Mouse (Mus musculus): ENCODE data around the gene Slc26a10. TPM values are rescaled to one million over a fixed set of nuclear protein-coding genes. Genes with fewer than 3 reads are reported as not detected.

Slc26a10 gene
- total RNA-seq (2021): 1 to 10 TPM; 3.8 TPM
- long read RNA-seq, experiment 1: 0 reads
- long read RNA-seq, experiment 2: 0 reads

DNA sequence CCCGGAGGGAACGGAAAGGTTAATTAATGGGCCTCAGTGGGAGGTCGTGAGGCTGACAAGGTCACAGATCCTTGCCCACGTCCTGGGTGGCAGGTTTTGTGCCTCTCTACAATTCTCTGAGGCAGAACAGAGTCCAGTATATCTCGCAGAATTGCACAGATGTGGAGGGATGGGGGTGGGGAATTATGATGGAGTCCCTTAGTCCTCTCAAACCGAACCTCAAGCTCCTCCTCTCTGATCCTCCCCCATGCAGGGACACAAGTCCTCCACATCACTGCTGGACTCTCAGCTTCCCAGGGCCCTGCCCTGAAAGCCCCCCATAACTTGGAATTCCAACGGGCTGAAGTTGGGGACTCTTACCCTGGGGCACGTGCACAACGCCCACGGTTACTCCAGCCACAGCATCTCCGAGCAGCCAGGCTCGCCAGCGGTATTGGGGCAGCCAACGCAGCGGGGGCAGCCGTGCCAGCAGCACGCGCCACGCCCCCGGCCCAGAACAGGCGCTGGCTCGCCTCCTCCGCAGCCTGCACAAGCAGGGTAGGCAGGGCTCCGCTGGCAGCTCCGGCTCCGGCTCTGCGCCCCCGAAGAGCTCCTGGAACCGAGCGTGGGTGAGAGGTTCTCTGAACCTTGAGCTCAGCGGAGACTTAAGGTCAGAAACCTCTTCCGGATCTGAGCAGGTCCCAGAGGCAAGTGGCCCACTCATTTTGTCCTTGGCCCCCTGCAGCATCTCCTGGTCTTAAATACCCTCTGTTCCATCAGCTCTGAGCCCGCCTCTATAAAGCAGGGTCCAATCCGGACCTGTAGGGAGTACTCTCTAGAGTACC lies at the start of gene Slc26a10:
Slc26a10 (minus strand) TSS at position 775 of the 824 bp plus-strand sequence.
- H3K27ac ChIP-seq: peak within 1 kb of the TSS; percentile 65
- peak; percentile 59 to 70 for DNase-seq (ENCODE audit: extremely low spot score in 1 of 2, low spot score in 2 of 2)
- intact Hi-C loops (cut with DNase I): no loop called here
- no peak for TF ChIP-seq CTCF (IDR thresholded peaks at IDR 0.05)
- peak within 1 kb of the TSS; percentile 19 for H3K4me3 ChIP-seq

- no peak overlapping the region for H3K4me3 ChIP-seq
- peak; percentile 93 for TF ChIP-seq CTCF (IDR thresholded peaks at IDR 0.05)
- DNase-seq (ENCODE audit: extremely low spot score in 1 of 2, low spot score in 2 of 2): no peak
- intact Hi-C loops (cut with DNase I): loop anchor here (2.0 kb wide), 1 partner anchor 52 kb away; no protein-coding TSS in a partner anchor
- peak overlapping the region; percentile 47; the same call in 1 of the 2 replicates for H3K27ac ChIP-seq
Observed at GRCm38 (mm10) chr10:127228897-127229296, 48.5 kb upstream of the Slc26a10 start.

DNA sequence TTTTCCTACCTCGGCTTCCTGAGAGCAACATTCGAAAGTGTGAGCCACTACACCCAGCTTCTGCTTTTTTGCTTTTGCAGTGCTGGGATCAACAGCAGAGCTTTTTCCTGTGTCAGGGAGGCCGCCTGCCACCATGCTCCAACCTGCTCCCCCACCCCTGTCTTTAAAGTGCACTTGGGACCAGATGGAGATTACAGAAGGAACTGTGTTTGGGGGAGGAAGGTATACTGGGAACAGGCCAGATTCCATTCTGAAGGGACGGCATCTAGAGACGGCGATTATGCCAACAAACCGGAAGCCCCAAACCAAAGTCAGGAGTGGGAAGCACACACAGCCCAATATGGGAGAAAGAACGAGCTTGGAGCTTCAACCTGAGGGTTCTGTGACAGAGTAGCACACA lies 46.7 kb upstream of the Slc26a10 start:
- no peak for DNase-seq (ENCODE audit: extremely low spot score in 1 of 2, low spot score in 2 of 2)
- Histone ChIP-seq H3K4me3 (no peak overlapping the region), H3K27ac (peak overlapping the region; percentile 33)
- no peak for TF ChIP-seq CTCF (IDR thresholded peaks at IDR 0.05)
- intact Hi-C loops (cut with DNase I): loop anchor here (2.0 kb wide), 2 partner anchors 16 to 38 kb away; partner anchors contain the start of gene Pip4k2c

DNA sequence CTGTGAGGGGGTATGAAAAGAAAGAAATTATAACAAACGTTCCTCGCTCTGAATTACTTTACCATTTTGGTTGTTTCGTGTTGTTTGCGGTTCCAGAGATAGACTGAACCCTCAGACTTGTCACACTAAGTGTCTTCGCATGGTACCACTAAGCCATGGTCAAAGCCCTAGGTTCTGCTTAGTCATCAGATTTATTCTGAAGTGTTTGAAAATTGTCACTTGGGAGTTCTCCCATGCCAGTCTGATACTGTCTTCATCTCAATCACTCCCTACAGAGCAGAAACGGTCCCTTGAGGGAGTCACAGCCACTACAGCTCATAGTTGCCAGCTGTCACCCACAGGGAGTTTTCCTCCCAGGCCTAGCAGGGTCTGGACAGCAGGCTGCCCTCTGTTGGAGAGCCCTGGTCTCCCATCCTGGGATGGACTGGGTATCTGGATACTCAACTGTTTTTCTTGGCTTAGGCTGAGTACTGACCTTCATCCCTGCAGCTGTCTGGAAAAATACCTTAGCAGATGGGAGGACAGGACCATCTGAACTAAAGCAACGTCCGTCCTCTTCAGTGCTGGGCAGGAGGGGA lies 46.0 kb upstream of the Slc26a10 start:
- Histone ChIP-seq H3K4me3 (no peak overlapping the region), H3K27ac (peak overlapping the region; percentile 33)
- peak; percentile 46 for TF ChIP-seq CTCF (IDR thresholded peaks at IDR 0.05)
- DNase-seq (ENCODE audit: extremely low spot score in 1 of 2, low spot score in 2 of 2): no peak
- intact Hi-C loops (cut with DNase I): loop anchor here (1.0 to 2.0 kb wide), 3 partner anchors 16 to 104 kb away; partner anchors contain the start of gene Pip4k2c

DNA sequence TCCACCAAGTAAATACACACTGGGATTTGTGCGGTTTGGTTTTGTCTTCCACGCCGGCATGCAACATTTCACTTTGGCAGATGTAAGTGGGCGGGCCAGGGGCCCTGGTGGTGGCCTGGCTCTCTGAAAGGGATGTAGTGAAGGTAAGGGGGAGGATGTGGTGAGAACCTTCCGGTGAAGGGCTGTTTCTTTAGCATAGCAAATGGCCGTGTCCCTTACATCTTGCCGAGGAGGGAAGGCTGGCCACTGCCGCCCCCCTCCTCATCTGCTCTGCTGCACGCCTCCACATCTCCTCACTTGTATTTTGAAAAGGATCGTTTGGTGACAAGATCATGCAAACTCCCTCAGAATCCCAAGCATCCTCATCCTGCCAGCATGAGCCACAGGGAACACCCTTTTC lies 45.3 kb upstream of the Slc26a10 start:
- intact Hi-C loops (cut with DNase I): loop anchor here (1.0 to 2.0 kb wide), 3 partner anchors 15 to 103 kb away; partner anchors contain the start of gene Pip4k2c
- Histone ChIP-seq H3K4me3 (no peak overlapping the region), H3K27ac (peak overlapping the region; percentile 49; the same call in 1 of the 2 replicates)
- no peak; the same call in 1 of the 2 replicates for TF ChIP-seq CTCF (IDR thresholded peaks at IDR 0.05)
- peak in 1 of 2 experiments; percentile 59 for DNase-seq (ENCODE audit: extremely low spot score in 1 of 2, low spot score in 2 of 2)

DNA sequence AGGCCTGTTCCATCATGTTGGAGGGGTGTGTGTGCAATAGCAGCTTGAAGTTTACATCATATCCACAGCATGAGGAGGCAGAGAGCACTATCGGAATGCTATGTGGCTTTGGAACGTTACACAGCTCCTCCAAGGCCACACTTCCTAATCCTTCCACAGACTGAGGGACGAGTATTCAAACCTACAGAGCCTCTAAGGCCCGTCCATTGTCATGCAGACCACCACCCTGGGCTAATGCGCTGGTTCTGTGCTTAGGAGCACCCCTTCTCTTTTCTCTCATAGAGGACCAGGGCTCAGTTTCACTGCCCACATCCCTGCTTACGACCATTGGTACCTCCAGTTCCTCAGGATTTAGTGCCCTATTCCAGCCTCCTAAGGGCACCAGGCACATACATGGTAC lies 44.8 kb upstream of the Slc26a10 start:
- intact Hi-C loops (cut with DNase I): no loop called here
- Histone ChIP-seq H3K4me3 (no peak overlapping the region), H3K27ac (peak overlapping the region; percentile 49)
- no peak for TF ChIP-seq CTCF (IDR thresholded peaks at IDR 0.05)
- DNase-seq (ENCODE audit: extremely low spot score in 1 of 2, low spot score in 2 of 2): no peak

DNA sequence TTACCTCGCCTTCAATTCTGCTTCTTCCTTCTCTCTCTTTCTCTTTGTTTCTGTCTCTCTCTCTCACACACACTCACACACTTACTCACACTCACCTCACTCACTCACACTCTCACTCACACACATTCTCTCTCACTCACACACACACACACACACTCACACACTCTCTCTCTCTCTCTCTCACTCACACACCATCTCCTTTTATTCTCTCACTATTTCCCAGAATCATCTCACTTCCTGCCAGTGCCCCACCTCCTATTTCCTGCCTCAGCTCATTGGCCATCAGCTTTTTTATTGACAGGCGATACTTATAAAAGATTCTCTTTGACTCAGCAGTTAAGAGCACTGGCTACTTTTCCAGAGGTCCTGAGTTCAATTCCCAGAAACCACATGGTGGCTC lies 37.9 kb upstream of the Slc26a10 start:
- intact Hi-C loops (cut with DNase I): no loop called here
- DNase-seq (ENCODE audit: extremely low spot score in 1 of 2, low spot score in 2 of 2): no peak
- no peak for TF ChIP-seq CTCF (IDR thresholded peaks at IDR 0.05)
- no peak overlapping the region for H3K4me3 ChIP-seq
- no peak overlapping the region for H3K27ac ChIP-seq

DNA sequence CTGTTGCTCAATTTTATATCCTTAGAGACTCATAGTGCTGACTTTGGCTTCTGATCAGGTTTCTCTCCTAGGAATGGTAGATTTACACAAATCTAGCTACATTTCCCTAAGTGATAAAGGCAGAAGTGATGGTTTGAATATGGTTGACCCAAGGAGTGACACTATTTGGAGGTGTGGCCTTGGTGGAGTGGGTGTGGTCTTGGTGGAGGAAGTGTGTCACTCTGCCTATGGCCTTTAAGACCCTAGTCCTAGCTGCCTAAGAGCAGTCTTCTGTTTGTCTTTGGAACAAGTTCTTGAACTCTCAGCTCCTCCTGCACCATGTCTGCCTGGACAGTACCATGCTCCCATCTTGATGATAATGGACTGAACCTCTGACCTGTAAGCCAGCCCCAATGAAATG lies 36.7 kb upstream of the Slc26a10 start:
- peak overlapping the region; percentile 32; the same call in 1 of the 2 replicates for H3K27ac ChIP-seq
- TF ChIP-seq CTCF (IDR thresholded peaks at IDR 0.05): no peak
- intact Hi-C loops (cut with DNase I): no loop called here

DNA sequence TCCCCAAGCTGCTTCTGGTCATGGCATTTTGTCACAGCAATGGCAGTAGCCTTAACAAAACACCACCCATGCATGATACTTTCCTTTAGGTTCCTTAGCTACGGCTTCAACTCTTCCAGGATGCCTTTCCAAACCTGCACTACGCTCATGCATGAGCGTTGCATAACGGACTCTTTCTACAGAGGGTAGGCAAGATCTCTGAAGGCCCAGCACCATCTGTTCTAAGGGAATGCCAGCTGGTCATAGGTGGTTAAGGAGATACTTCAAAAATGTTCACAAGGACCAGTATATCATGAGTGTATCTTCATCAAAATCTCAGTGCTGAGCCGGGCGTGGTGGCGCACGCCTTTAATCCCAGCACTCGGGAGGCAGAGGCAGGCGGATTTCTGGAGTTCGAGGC lies 36.0 kb upstream of the Slc26a10 start:
- no peak for TF ChIP-seq CTCF (IDR thresholded peaks at IDR 0.05)
- H3K4me3 ChIP-seq: no peak overlapping the region
- DNase-seq (ENCODE audit: extremely low spot score in 1 of 2, low spot score in 2 of 2): peak in 1 of 2 experiments; percentile 57
- peak overlapping the region; percentile 64; the same call in 1 of the 2 replicates for H3K27ac ChIP-seq
- intact Hi-C loops (cut with DNase I): no loop called here

More for the DNA sequence above, 36.7 kb upstream of the Slc26a10 start:
- no peak for DNase-seq (ENCODE audit: extremely low spot score in 1 of 2, low spot score in 2 of 2)
- H3K4me3 ChIP-seq: no peak overlapping the region

- DNase-seq (ENCODE audit: extremely low spot score in 1 of 2, low spot score in 2 of 2): no peak
- Histone ChIP-seq H3K27ac (no peak overlapping the region), H3K4me3 (no peak overlapping the region)
- intact Hi-C loops (cut with DNase I): no loop called here
- TF ChIP-seq CTCF (IDR thresholded peaks at IDR 0.05): no peak
Observed at GRCm38 (mm10) chr10:127214422-127214803, 34.0 kb upstream of the Slc26a10 start.

- intact Hi-C loops (cut with DNase I): no loop called here
- no peak for DNase-seq (ENCODE audit: extremely low spot score in 1 of 2, low spot score in 2 of 2)
- no peak overlapping the region for H3K27ac ChIP-seq
- TF ChIP-seq CTCF (IDR thresholded peaks at IDR 0.05): no peak
- H3K4me3 ChIP-seq: no peak overlapping the region
Observed at GRCm38 (mm10) chr10:127213704-127214421, 33.4 kb upstream of the Slc26a10 start.
